Mouse (Mus musculus): ENCODE measurements around the gene Lzic.

- no peak for TF ChIP-seq CTCF (IDR thresholded peaks at IDR 0.05; ENCODE audit: insufficient read depth, low read length)
- no peak for TF ChIP-seq POLR2A (IDR thresholded peaks at IDR 0.05; ENCODE audit: borderline replicate concordance, extremely low read depth, low read depth, low read length)
Measured at GRCm38 (mm10) chr4:149504858-149505257, 19.8 kb downstream of the Lzic start.
